Mouse (Mus musculus) lung, postnatal 0 days (tissue): ENCODE results near the gene Tnrc18.

Experiments used
- CTCF ChIP-seq: IDR thresholded peaks from 2 replicates; pipeline ENCODE4 v1.5.1; 2016; ENCODE audit warnings: antibody characterized with exemption, mild to moderate bottlenecking
- EP300 ChIP-seq: IDR thresholded peaks from 2 replicates; pipeline ENCODE4 v1.6.1; 2016; ENCODE audit warnings: antibody characterized with exemption, mild to moderate bottlenecking, control low read depth

DNA sequence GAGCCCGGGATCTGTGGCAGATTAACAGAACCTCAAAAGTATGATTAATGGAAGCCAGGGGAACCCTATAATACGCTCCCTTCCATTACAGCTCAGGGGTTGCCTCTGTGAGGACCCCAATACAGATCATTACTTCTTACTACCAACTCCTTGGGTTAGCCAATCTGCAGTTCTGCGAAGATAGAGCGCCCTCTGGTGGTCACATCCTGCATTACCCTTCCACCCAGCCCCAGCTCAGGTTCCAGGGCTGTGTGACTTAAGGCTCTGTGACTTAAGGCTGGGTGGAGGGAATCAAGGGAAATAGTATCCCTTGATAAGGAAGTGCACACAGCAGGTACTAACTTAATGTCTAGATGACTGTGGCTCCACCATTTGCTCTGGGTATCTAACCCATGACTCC is 99.4 kb downstream of the Tnrc18 start:
- TF ChIP-seq CTCF (peak; percentile 96), EP300 (no peak)
